Mouse (Mus musculus): ENCODE data around the gene Ptbp1.

The Ptbp1 gene

DNA sequence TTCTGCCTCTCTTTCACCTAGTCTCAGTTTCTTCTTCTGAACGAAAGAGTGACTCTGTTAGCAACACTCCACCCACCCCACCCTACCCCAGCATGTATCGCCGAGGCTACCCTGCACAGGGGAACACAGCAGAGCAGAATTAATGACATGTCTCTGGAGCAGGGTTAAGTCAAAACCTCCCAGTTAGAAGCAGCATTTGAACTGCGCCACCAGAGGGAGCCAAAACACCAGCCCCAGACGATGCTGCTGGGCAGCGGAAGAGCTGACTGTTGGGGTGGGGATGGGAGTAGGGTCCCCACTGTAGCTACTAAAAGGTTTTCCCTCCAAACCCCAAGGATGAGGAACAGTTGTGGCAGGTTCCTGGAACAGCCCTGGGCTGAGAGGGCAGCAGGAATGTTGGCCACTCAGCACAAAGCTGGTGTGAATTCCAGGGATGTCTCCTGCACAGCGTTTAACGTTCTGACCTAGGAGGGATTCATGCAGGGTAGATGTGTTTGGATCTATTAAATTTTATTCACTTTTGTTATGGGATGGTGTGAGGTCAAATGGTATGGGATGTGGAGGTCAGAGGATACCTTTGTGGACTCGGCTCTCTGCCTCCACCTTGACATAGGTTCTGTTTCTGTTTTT, 19.3 kb upstream of the Ptbp1 start:
- DNase-seq, result peak; percentile 88

DNA sequence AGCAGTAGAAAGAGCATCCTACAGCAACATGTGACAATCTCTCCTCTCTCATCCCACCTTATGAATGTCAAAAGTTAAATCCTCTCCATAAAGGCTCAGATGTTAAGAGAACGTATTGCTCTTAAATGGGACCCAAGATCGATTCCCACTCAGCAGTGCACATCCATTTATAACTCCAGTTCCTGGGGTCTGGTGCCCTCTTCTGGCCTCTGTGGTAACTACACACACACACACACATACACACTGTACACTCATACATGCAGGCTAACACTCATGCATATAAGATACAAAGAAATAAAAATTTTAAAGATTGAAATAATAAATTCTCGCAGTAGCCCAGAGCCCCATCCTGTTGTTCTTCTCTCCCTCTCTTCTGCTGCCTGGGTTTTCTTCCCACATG, 17.3 kb upstream of the Ptbp1 start:
- no peak for DNase-seq

DNA sequence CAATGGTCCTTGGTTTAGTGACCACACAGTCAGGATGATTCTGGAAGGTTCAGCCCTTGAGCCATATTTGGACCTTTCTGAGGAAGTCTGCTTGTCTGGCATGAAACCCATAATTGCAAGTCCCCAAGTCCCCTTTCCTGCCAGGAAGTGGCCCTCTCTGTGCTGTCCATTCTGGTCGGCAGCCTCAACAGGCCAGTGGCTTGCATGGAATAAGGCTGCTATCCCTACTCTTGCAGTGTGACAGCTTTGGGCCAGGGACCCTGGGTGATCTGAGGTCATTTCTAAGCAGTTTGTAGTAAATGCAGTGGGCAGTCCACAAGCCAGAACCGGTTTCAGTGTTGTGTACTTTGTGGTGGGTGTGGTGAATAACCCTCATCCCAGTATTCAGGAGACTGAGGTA, 16.1 kb upstream of the Ptbp1 start:
- no peak for DNase-seq

DNA sequence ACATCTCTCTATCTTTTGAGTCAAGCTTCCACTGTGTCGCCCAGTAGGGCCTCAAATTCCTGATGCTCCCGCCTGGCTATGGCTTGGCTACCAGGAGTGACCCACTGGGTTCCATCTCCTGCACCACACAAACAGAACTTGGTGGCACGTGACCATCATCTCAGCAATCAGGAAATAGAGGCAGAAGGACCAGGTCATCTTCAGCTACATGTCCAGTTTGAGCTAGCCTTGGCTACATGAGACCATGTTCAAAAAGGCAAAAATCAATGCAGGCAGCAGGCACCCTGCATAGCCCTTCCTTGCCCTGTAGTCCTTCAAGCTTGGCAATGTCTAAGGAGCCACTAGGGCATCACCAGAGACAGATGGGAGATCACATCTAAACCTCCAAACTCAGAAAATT, 14.1 kb upstream of the Ptbp1 start:
- DNase-seq, result no peak

DNA sequence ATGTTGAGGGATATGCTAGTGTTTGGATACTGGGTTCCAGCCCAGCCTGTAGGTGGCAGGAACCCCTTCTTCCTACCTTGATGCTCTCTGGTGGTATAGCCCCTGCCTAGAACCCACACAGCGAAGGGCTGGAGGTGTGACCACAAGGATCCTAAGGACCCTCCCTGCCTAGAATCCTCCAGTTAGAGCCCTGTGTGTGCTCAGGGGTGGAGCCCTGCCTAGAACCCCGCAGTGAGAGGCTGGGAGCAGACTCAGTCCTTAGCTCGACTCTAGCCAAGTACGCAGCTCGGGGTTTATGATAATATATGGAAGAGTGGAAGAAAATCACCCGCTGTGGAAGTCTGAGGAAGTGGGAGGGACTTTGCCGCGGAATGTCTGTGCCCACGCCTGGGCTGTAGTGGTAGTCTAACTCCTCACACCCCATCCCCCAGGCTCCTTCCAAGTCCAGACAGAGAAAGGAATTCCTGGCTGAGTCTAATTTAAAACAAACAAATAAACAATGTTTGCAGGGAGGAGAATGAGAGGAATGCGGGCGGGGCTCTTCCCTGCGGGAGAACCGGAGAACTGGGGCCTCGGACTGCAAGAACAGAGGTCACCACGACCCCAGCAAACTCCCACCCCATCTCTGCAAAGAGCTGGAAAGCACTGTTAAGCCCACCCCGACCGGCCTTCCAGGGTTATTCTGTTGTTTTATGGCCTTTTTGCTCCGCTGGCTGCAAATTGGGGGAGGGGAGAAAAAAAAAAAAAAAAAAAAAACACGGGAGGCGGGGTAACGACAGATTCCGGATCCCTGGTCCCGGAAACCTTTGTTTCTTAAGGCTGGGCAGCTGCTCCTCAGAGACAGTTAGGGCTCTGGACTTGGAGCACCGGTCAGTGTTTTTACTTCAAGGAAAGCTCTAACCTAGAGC, 13.3 kb upstream of the Ptbp1 start:
- peak; percentile 74 for DNase-seq

DNA sequence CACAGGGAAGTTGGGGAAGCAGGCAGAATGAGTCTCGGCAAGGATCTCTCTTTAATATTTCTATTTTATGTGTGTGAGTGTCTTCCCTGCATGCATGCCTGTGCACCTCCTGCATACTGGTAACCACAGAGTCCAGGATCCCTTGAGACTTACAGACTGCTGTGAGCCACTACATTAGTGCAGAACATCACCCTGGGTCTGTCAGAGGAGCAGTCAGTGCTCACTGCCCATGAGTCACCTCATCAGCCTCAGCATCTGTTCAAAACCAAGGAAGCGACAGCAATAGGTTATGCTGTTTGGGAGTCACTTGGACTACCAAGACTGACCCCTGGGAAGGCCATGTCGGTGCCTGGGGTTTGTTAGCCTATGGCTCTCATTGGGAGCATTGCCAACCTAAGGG, 11.9 kb upstream of the Ptbp1 start:
- DNase-seq, result no peak

DNA sequence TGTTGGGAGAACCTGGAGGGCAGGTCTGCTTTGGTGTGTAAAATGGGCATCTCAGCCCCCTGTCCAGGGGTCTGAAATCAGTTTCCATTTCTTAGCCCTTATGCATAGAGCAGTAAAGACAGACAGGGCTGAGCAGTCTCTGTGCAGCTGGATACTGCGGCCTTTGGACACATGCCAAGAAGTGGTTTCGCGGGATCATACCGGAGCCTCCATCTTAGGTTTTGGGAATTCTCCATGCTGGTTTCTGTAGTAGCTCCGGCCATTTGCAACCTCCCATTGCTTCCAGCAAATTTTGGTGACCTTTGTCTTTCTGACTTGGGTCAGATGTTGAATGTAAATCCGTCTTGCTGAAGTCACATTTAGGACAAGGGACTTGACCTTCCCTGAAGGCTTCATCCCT, 10.8 kb upstream of the Ptbp1 start:
- no peak for DNase-seq

DNA sequence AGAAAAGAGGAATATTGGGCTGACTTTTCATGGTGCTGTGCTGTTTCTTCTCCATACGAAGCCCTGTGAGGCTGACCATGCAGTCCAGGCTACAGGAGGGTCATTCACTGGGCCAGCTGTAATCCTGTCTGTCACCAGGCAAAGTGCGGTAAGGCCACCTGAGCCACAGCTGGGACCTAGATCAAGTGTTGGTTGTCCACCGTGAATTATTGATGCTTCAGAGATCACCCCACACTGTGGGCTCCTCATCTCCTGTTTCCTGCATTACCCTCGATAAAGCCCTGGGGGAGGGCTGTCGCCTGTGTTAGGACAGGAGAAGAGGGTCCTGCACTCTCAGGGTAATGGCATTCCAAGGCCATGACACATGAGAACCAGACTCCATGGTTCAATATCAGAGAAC, 7.7 kb upstream of the Ptbp1 start:
- DNase-seq, result no peak

DNA sequence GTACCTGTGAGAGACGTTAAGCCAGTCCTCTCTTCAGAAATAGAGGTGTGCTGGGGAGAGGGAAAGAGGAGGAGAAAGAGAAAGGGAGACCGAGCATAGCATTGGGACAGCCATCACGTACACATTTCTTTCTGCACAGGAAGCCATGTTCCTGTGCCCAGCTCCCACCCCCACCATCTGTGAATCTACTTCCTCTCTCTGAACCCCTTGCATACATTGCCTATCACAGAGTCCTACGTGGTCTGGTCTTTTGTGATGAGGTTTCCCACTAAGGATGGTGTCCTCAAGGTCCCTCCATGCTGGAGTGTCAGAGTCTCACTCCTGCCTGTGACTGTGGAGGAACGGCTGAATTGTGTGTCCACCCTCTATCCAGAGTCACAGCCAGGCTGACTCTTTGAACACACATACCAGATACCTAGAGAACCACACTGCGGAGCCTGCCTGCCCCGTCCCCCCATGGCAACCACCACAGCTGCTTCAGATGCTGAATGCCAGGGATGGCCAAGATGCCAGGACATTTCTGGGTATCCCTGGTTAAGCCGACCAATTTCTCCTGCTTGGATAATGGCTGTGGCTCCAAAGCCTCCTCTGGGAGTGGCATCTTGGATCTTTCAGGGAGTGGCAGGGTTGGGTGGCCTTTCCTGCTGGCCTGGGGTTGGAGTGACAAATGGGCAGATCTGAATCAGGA, 4.1 kb upstream of the Ptbp1 start:
- DNase-seq, result no peak

DNA sequence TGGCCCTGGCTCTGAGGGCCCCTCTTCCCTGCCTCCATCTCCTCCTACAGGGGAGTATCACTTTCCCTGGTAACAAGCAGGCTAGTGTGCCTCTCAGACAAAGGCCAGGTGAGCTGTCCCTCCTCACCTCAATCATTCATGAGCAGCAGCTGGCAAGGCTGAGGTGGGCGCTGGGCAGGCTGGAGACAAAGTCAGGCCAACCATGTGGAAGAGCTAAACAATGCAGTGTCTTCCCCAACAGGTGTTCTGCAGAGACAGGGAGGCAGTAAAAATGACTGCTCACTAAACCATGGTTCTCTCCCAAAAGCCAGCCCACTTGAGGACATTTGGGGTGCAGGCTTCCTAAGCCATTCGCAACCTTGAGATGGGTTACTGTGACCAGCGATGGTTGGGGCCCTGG, 2.6 kb upstream of the Ptbp1 start:
- DNase-seq, result no peak

DNA sequence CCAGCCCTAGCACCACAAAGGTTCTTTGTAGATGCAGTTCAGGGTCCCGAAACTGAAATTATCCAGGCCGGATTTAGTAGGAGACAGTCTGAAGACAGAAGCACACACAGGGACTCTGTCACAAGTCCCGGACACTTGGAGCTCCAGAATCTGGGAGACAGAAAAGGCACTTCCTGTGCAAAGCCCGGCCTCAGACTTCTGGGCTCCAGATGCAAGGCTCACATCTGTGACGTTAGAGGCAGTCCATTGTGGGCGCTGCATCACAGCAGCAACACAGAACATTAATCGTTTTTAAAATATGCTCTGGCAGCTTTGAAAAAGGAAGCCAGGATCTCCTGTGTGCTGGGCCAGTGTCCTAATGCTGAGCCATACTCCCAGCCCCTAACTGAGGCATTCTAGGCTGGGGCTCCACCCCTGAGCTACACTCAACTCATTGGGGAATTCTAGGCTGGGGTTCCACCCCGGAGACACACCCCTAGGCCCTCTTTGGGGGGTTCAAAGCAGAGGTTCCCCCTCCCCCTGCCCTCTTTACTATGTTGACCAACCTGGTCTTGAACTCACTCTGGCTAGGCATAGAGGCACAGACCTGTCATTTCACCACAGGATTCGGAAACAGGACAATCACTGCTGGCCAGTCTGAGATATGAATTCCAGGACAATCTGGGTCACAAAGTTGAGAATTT, 2.0 kb upstream of the Ptbp1 start:
- peak; percentile 58 for DNase-seq

DNA sequence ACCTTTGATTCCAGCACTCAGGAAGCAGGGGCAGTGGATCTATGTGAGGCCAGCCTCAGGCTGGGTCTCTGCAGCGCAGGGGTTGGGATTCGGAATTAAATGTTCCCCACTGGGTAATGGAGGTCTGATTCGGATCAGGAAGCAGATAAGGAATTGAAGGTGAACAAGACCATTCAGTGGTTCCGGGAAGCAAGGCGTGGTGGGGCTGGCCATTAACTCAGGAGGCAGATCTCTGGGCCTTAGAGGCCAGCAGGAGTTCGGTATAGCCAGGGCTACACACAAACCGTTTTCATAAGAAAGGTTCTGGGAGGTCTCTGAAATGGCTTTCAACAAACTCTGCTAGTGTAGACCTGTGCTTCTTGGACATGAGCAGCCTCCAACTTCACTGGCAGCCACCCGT, 1.4 kb upstream of the Ptbp1 start:
- DNase-seq, result no peak

DNA sequence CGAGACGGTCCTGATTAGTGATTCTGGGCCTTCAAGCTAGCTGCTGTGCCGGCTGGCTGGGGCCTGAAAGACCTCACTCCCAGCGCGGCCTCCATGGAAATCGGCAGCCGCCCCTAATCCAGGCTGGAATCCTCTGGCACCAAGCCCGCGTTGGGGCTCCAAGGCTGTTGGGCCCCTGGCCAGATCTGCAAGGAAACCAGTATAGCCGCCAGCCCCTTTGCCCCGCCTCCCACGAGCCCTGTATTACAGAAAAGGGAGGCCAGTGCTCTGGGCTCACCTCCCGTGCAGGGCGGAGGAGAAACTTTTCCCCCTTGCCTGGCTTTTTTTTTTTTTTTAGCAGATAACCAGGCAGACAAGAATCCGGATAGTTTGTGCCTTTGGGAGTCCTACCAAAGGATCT, 835 bp upstream of the Ptbp1 start:
- DNase-seq, result peak; percentile 98

DNA sequence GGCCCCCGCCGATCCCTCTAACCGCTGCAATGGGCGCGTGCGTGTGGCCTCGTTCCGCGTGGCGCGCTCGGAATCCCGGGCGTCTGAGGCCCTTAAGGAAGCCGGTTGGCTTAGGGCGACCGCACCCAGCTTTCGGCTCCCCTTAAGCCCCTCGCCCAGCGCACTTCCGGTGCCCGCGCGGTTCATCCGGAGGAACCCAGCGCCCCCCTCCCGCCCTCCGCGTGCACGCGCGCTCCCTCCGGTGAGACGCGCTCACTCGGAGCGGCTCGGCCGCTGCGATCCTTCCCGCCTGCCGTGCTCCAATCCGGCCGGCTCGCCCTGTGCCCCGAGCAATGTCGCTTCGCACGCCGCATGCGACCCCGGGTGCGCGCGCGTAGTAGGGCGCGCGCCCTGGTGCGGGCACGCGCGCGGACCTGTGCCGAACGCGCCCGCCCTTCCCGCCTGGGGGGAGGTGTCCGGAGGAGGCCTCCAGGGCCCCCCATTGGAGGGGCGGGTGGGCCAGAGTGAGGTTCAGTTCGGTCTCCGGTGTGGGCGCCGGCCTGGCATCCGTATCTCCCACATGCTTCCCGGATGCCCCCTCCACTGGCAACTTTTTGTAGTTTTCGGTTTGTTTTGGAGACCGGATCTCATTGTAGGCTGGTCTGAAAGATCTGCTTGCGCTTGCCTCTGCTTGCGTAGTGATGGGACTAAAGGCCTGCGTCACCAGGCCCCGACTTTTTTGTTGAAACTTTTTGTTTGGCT, 744 bp downstream of the Ptbp1 start:
- peak; percentile 74 for DNase-seq

DNA sequence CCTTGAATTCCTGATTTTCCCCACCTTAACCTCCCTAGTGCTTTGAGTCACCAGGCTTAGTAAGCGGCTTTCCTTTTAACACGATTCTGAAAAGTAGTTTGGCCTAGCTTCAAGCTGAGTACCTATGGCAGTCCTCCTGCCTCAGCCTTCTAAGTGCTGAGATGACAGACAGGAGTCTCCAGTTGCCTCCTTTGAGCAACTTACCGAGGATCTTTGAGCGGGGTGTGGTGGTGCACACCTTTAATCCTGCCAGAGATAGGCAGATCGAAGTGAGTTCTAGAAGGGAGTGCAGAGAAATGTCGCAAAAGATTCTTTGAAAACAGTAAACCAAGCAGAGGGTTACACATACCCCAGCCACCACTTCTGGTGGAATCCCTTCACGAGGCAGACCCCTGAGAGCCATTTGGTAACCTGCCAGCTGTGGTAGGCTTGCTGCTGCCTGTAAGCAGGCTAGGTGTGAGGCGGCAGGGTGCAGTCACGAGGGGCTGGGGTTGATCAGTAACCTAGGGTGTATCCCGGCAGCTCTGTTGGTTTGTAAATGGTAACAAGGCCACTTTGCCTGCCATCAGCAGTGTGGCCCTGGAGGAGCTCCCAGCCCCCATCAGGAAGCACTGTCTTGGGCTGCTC, 1.4 kb downstream of the Ptbp1 start:
- no peak for DNase-seq

DNA sequence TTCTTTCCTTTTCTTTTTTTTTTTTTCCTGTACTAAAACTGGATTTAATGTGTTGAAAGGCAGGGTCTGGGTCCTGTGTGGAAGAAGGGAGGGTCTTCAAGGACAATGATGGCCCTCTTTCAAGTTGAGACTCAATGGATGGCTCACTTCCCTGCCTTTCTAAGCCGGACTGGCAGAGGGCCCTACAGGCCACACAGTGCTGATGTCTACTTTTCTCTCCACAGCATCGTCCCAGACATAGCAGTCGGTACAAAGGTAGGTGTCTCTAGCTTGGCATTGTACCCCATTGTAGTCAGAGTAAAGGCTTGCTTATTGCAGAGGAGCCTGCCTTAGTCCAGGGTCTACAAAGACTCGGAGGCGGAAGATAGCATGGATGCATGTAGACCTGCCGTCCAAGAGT, 2.1 kb downstream of the Ptbp1 start:
- no peak for DNase-seq

DNA sequence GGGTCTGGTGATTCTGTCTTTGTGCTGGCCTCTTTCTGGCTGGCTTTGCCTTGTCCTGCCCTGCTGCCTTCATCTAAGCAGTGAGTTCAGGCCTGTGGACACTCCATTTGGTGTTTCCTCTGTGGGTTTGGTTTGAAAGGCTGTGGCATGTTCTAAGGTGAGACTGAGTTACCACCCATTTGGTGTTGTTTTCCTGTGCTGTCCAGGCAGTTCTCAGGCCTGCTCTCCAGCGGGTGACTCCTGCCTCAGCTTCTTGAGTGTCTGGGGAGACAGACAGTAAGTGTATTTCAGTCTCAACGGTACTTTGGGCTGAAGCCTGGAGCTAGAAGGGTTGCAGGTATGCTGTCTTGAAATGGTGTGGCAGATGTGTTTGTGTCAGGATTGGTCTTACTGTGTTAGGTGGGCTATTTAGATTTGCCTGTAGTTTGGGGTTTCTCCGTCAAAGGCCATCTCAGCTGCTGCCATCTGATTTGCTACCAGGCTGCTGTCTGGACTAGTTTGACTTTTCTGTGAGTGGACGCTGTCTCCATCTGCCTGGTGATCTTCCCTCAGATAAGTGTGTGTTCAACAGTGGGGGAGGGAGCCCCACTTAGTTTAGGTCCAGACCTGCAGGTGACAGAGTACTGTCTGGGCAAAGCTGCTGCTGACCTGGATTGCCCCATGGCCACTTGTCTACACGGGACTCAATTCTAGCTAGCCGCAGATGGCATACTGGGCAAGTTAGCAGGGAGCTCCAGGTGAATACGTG, 2.7 kb downstream of the Ptbp1 start:
- no peak for DNase-seq

DNA sequence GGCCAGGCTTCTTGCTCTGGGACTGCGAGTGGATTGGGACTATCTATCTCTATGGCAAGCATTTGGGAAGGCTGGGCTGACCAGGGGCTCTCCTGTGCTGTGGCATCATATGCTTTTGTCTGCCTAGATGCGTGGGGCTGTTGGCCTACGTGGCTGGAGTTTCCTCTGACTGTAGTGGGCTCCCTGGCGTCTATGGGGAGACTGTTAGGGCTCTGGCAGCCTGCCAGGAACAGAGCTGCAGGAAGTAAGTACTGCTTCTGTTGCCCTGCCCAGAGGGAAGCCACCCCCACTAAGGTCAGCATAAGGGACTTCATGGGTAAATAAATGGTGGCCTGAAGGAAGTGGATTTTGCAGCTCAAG, 3.2 kb downstream of the Ptbp1 start:
- DNase-seq, result peak; percentile 86

DNA sequence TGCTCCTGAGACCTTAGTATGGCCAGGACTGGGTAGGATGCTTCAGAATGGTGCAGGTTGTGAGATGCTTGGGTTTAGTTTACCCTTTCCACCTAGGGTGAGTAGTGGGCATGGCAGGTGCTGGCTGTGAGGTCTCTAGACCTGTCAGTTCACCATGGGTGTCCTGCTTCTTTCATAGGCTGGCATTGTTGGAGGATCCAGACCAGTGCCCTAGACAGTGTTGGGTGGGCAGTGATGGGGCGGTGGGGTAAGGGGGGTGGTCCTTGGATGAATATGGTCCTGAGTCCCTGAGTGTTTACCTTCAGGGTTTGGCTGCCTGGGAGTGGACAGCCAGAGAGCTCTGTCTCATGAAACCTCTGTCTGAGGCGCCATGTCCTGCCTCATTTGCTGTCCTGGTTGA, 3.7 kb downstream of the Ptbp1 start:
- no peak for DNase-seq

DNA sequence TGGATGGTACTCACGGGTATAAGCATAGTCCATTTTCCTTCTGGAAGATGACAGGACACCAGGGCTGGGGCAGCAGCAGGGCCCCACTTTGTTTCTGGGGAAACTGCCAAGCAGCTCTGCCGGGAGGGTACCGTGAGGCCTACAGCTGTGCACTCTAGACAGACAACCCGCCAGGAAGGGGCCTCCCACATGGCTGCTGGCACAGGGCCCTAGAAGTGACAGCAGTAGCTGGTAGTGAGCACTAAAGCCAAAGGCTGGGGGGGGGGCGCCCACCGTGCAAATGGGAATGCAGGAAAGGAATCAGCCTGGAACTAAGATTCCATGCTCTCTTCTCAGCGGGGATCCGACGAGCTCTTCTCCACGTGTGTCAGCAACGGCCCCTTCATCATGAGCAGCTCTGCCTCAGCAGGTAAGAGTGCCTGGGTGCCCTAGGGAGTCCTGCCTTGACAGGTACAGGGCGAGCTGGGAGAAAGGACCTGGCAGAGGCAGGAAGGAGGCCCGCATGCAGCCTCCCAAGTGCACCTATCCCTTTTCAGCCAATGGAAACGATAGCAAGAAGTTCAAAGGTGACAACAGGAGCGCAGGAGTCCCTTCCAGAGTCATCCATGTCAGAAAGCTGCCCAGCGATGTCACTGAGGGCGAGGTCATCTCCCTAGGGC, 4.3 kb downstream of the Ptbp1 start:
- peak; percentile 73 for DNase-seq

DNA sequence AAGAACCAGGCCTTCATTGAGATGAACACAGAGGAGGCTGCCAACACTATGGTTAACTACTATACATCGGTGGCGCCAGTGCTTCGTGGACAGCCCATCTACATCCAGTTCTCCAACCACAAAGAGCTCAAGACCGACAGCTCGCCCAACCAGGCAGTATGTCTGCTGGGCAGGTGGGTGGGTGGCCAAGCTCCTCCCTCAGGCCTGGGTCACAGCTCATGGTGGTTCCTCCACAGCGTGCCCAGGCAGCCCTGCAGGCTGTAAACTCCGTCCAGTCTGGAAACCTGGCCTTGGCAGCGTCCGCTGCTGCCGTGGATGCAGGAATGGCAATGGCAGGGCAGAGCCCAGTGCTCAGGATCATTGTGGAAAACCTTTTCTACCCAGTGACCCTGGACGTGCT, 4.9 kb downstream of the Ptbp1 start:
- no peak for DNase-seq
